Mouse (Mus musculus): ENCODE data around the gene Gm42669.

Gm42669 gene

GRCm38 (mm10) chr5:107507321-107507720 lies at the start of gene Gm42669:
Gene Gm42669, plus strand, starts transcription at chr5:107507621.
- no peak for DNase-seq (ENCODE audit: low spot score in 2 of 2)

GRCm38 (mm10) chr5:107462147-107463076 lies 45.0 kb upstream of the Gm42669 start:
- DNase-seq (ENCODE audit: low spot score in 2 of 2) = no peak

- DNase-seq (ENCODE audit: low spot score in 2 of 2) = no peak
Observed at GRCm38 (mm10) chr5:107466501-107466900, 40.9 kb upstream of the Gm42669 start.

GRCm38 (mm10) chr5:107467098-107467497 lies 40.3 kb upstream of the Gm42669 start:
- DNase-seq (ENCODE audit: low spot score in 2 of 2) = no peak

GRCm38 (mm10) chr5:107470600-107471329 lies 36.7 kb upstream of the Gm42669 start:
- peak in 1 of 2 experiments; percentile 2 for DNase-seq (ENCODE audit: low spot score in 2 of 2)

- no peak for DNase-seq (ENCODE audit: low spot score in 2 of 2)
Observed at GRCm38 (mm10) chr5:107480194-107480593, 27.2 kb upstream of the Gm42669 start.

GRCm38 (mm10) chr5:107488996-107489395 lies 18.4 kb upstream of the Gm42669 start:
- DNase-seq (ENCODE audit: low spot score in 2 of 2) = no peak

GRCm38 (mm10) chr5:107491036-107491435 lies 16.4 kb upstream of the Gm42669 start:
- no peak for DNase-seq (ENCODE audit: low spot score in 2 of 2)

GRCm38 (mm10) chr5:107492471-107492870 lies 14.9 kb upstream of the Gm42669 start:
- DNase-seq (ENCODE audit: low spot score in 2 of 2) = no peak

GRCm38 (mm10) chr5:107494759-107495158 lies 12.7 kb upstream of the Gm42669 start:
- DNase-seq (ENCODE audit: low spot score in 2 of 2) = no peak

- DNase-seq (ENCODE audit: low spot score in 2 of 2) = no peak
Observed at GRCm38 (mm10) chr5:107496047-107496446, 11.4 kb upstream of the Gm42669 start.

- DNase-seq (ENCODE audit: low spot score in 2 of 2) = no peak
Observed at GRCm38 (mm10) chr5:107497519-107498501, 9.6 kb upstream of the Gm42669 start.

GRCm38 (mm10) chr5:107498806-107499310 lies 8.6 kb upstream of the Gm42669 start:
- DNase-seq (ENCODE audit: low spot score in 2 of 2) = no peak

- DNase-seq (ENCODE audit: low spot score in 2 of 2) = no peak
Observed at GRCm38 (mm10) chr5:107499891-107500535, 7.4 kb upstream of the Gm42669 start.

GRCm38 (mm10) chr5:107500741-107501140 lies 6.7 kb upstream of the Gm42669 start:
- DNase-seq (ENCODE audit: low spot score in 2 of 2) = no peak

GRCm38 (mm10) chr5:107510503-107510902 lies 3.1 kb downstream of the Gm42669 start:
- DNase-seq (ENCODE audit: low spot score in 2 of 2) = no peak

GRCm38 (mm10) chr5:107511326-107511725 lies 3.9 kb downstream of the Gm42669 start:
- no peak for DNase-seq (ENCODE audit: low spot score in 2 of 2)

GRCm38 (mm10) chr5:107513583-107513982 lies 6.2 kb downstream of the Gm42669 start:
- DNase-seq (ENCODE audit: low spot score in 2 of 2) = peak; percentile 67 to 69

- no peak for DNase-seq (ENCODE audit: low spot score in 2 of 2)
Observed at GRCm38 (mm10) chr5:107515453-107515852, 8.0 kb downstream of the Gm42669 start.

- DNase-seq (ENCODE audit: low spot score in 2 of 2) = no peak
Observed at GRCm38 (mm10) chr5:107516087-107516486, 8.7 kb downstream of the Gm42669 start.

GRCm38 (mm10) chr5:107518602-107519001 lies 11.2 kb downstream of the Gm42669 start:
- no peak for DNase-seq (ENCODE audit: low spot score in 2 of 2)

All from spleen, postnatal 36 days (tissue).